Mouse (Mus musculus) liver, embryonic 11.5 days (tissue): ENCODE results near the gene Cux1. TPM values are rescaled to one million over a fixed set of nuclear protein-coding genes. Genes with fewer than 3 reads are reported as not detected.
A peak's percentile ranks its signal among the peaks of the same experiment; 100 is the strongest.

Experiments
- ATAC-seq: fragments of 200-750 bp; cut with Nextera tagmentation; replicated peaks from 2 replicates; pipeline ENCODE4 v1.8.0; 2017; ENCODE audit warnings: moderate number of reproducible peaks, mild to moderate bottlenecking, moderate TSS enrichment, moderate library complexity; ENCODE audit not compliant: low FRiP score
- DNase-seq: peaks from one replicate; pipeline ENCODE4 v3.0.0-alpha.2; 2017; ENCODE audit warnings: low spot score
- H3K27ac ChIP-seq: fragments of 300-500 bp; sonication (generic); 2 replicates; pipeline ENCODE4 v1.5.1; 2014; ENCODE audit warnings: mild to moderate bottlenecking, low read depth, low read length, control low read depth
- H3K27me3 ChIP-seq: fragments of 300-500 bp; sonication (generic); replicated peaks from 2 replicates; pipeline ENCODE4 v1.6.1; 2014; ENCODE audit warnings: low read length, mixed read lengths; ENCODE audit not compliant: control insufficient read depth, insufficient read depth
- H3K36me3 ChIP-seq: fragments of 300-500 bp; sonication (generic); 2 replicates; pipeline ENCODE4 v1.6.1; 2014; ENCODE audit warnings: mild to moderate bottlenecking, low read length, moderate library complexity, mixed read lengths; ENCODE audit not compliant: control insufficient read depth, insufficient read depth
- H3K4me1 ChIP-seq: fragments of 300-500 bp; sonication (generic); replicated peaks from 2 replicates; pipeline ENCODE4 v1.6.1; 2014; ENCODE audit warnings: low read length, mixed read lengths; ENCODE audit not compliant: control insufficient read depth, insufficient read depth
- H3K4me2 ChIP-seq: fragments of 300-500 bp; sonication (generic); 2 replicates; pipeline ENCODE4 v1.6.1; 2014; ENCODE audit warnings: mild to moderate bottlenecking, control low read depth, moderate library complexity
- H3K4me3 ChIP-seq: fragments of 300-500 bp; sonication (generic); 2 replicates; pipeline ENCODE4 v1.5.1; 2014; ENCODE audit warnings: low read depth, low read length, control low read depth
- H3K9ac ChIP-seq: fragments of 300-500 bp; sonication (generic); 2 replicates; pipeline ENCODE4 v1.6.1; 2014; ENCODE audit warnings: low read depth, low read length, control low read depth
- H3K9me3 ChIP-seq: fragments of 300-500 bp; sonication (generic); 2 replicates; pipeline ENCODE4 v1.6.1; 2016; ENCODE audit warnings: low read length, inconsistent platforms, mixed read lengths; ENCODE audit not compliant: control insufficient read depth
- WGBS: fragments of 180-500 bp; shearing (Covaris S2); extraction: QIAGEN DNeasy Blood & Tissue Kit; methylation state at CpG from one replicate; pipeline ENCODE4 v1.1.7; 2014; 5-methylcytosine and 5-hydroxymethylcytosine counted together
- polyA plus RNA-seq: library from polyadenylated mRNA; unstranded; fragments of >200 nt; fragmentation: Nextera tagmentation; extraction: Ambion mirVana; gene quantifications from 2 replicates; pipeline ENCODE4 v1.2.1, GENCODE M21; 2014

The Cux1 gene
- polyA plus RNA-seq, 1 experiment from 2014 or later: 45.8 TPM

GRCm38 (mm10) chr5:136589002-136589401 is 21.7 kb upstream of the Cux1 start:
- Histone ChIP-seq H3K4me1 (no peaks in the 10 kb centered on the region), H3K36me3 (no peaks in the 10 kb centered on the region), H3K4me3 (no peak overlapping the region), H3K27ac (no peak overlapping the region), H3K4me2 (no peak overlapping the region), H3K27me3 (no peaks in the 10 kb centered on the region), H3K9me3 (no peaks in the 10 kb centered on the region), H3K9ac (no peak overlapping the region)
- DNase-seq (no peak), ATAC-seq (no peak)
- 63% methylated on average over 2 of the region's 2 CpGs for WGBS

GRCm38 (mm10) chr5:136588471-136588870 is 21.2 kb upstream of the Cux1 start:
- no peak for DNase-seq
- H3K9ac ChIP-seq: no peak overlapping the region

GRCm38 (mm10) chr5:136584676-136585285 is 17.5 kb upstream of the Cux1 start:
- H3K4me3 ChIP-seq: no peak overlapping the region
- peaks cover 3% of the 10 kb centered on the region; the same call in 1 of the 2 replicates for H3K4me1 ChIP-seq
- 37% methylated on average over 4 of the region's 4 CpGs for WGBS
- no peaks in the 10 kb centered on the region for H3K36me3 ChIP-seq
- H3K9ac ChIP-seq: no peak overlapping the region
- DNase-seq (no peak), ATAC-seq (no peak)
- peaks cover 4% of the 10 kb centered on the region; the same call in 1 of the 2 replicates for H3K9me3 ChIP-seq
- H3K27ac ChIP-seq: no peak overlapping the region
- no peak overlapping the region for H3K4me2 ChIP-seq
- peaks cover 35% of the 10 kb centered on the region for H3K27me3 ChIP-seq

More at GRCm38 (mm10) chr5:136588471-136588870, 21.2 kb upstream of the Cux1 start:
- Histone ChIP-seq H3K27ac (no peak overlapping the region), H3K36me3 (no peaks in the 10 kb centered on the region), H3K4me1 (no peaks in the 10 kb centered on the region), H3K27me3 (no peaks in the 10 kb centered on the region), H3K4me3 (no peak overlapping the region), H3K4me2 (no peak overlapping the region), H3K9me3 (no peaks in the 10 kb centered on the region)
- no peak for ATAC-seq
- 52% methylated on average over 3 of the region's 3 CpGs for WGBS

- H3K36me3 ChIP-seq: no peaks in the 10 kb centered on the region
- H3K27ac ChIP-seq: no peak overlapping the region
- H3K9me3 ChIP-seq: peaks cover 4% of the 10 kb centered on the region; the same call in 1 of the 2 replicates
- no peak overlapping the region for H3K9ac ChIP-seq
- 55% methylated on average over 4 of the region's 4 CpGs for whole genome bisulfite sequencing
- ATAC-seq (no peak), DNase-seq (no peak)
- no peak overlapping the region for H3K4me3 ChIP-seq
- no peak overlapping the region for H3K4me2 ChIP-seq
- H3K4me1 ChIP-seq: peaks cover 3% of the 10 kb centered on the region; the same call in 1 of the 2 replicates
- peaks cover 40% of the 10 kb centered on the region for H3K27me3 ChIP-seq
Observed at GRCm38 (mm10) chr5:136583666-136584464, 16.6 kb upstream of the Cux1 start.

GRCm38 (mm10) chr5:136583256-136583655 is 16.0 kb upstream of the Cux1 start:
- Histone ChIP-seq H3K4me3 (no peak overlapping the region), H3K9ac (no peak overlapping the region), H3K27ac (no peak overlapping the region), H3K4me1 (peaks cover 3% of the 10 kb centered on the region; the same call in 1 of the 2 replicates), H3K4me2 (no peak overlapping the region), H3K27me3 (peaks cover 47% of the 10 kb centered on the region), H3K36me3 (no peaks in the 10 kb centered on the region), H3K9me3 (peaks cover 4% of the 10 kb centered on the region; the same call in 1 of the 2 replicates)
- ATAC-seq (no peak), DNase-seq (no peak)
- 78% methylated on average over 2 of the region's 2 CpGs for WGBS

GRCm38 (mm10) chr5:136582201-136582600 is 14.9 kb upstream of the Cux1 start:
- no peak overlapping the region for H3K4me2 ChIP-seq
- ATAC-seq (no peak), DNase-seq (no peak)
- H3K27me3 ChIP-seq: peaks cover 52% of the 10 kb centered on the region
- H3K27ac ChIP-seq: no peak overlapping the region
- H3K4me3 ChIP-seq: no peak overlapping the region
- H3K4me1 ChIP-seq: peaks cover 3% of the 10 kb centered on the region; the same call in 1 of the 2 replicates
- no peak overlapping the region for H3K9ac ChIP-seq
- peaks cover 4% of the 10 kb centered on the region; the same call in 1 of the 2 replicates for H3K9me3 ChIP-seq
- no peaks in the 10 kb centered on the region for H3K36me3 ChIP-seq
- 7% methylated on average over 12 of the region's 12 CpGs for WGBS

GRCm38 (mm10) chr5:136581625-136582024 is 14.3 kb upstream of the Cux1 start:
- H3K36me3 ChIP-seq: no peaks in the 10 kb centered on the region
- no peak for ATAC-seq
- H3K4me3 ChIP-seq: peak overlapping the region; percentile 14; the same call in 1 of the 2 replicates
- H3K4me1 ChIP-seq: peaks cover 3% of the 10 kb centered on the region; the same call in 1 of the 2 replicates
- H3K9me3 ChIP-seq: peaks cover 4% of the 10 kb centered on the region; the same call in 1 of the 2 replicates
- DNase-seq: no peak
- peak overlapping the region; percentile 38 for H3K4me2 ChIP-seq
- no peak overlapping the region for H3K9ac ChIP-seq
- peaks cover 52% of the 10 kb centered on the region for H3K27me3 ChIP-seq
- 2% methylated on average over 13 of the region's 13 CpGs for WGBS
- no peak overlapping the region for H3K27ac ChIP-seq

GRCm38 (mm10) chr5:136581166-136581565 is 13.9 kb upstream of the Cux1 start:
- Histone ChIP-seq H3K4me3 (peak overlapping the region; percentile 14; the same call in 1 of the 2 replicates), H3K4me2 (peak overlapping the region; percentile 38), H3K27me3 (peaks cover 52% of the 10 kb centered on the region), H3K36me3 (no peaks in the 10 kb centered on the region), H3K27ac (no peak overlapping the region), H3K9ac (no peak overlapping the region), H3K9me3 (peaks cover 4% of the 10 kb centered on the region; the same call in 1 of the 2 replicates), H3K4me1 (peaks cover 3% of the 10 kb centered on the region; the same call in 1 of the 2 replicates)
- ATAC-seq: no peak
- WGBS: 12% methylated on average over 9 of the region's 9 CpGs
- DNase-seq: no peak
